Mouse (Mus musculus) spleen, adult 2 months (tissue): ENCODE measurements at regions not wholly inside any gene's neighbourhood (a gene's known extent, or its start where the extent isn't known, plus 50 kb on each side); places are given as distances from the start of the nearest gene placed in this dataset.
"Not testable (repeated sequence)": the region's sequence is repeated elsewhere in the genome, so short reads cannot be mapped to it uniquely, and the experiment has no call there.

ENCODE experiments used
- DNase-seq, 2 experiments: peaks; one replicate each; pipeline versions ENCODE4 v3.0.0 to v3.0.0-alpha.2; 2012 to 2021; ENCODE audit warnings: low spot score in 2 of 2, low read depth in 1 of 2
- H3K27ac ChIP-seq: fragments of 200-500 bp; 2 replicates; pipeline ENCODE4 v1.5.1; 2012; ENCODE audit warnings: low read length, inconsistent platforms; ENCODE audit not compliant: insufficient read depth
- H3K27me3 ChIP-seq: fragments of 200-500 bp; 2 replicates; pipeline ENCODE4 v1.6.1; 2012; ENCODE audit warnings: mild to moderate bottlenecking, moderate library complexity, low read length, inconsistent platforms; ENCODE audit not compliant: control insufficient read depth, insufficient read depth
- H3K36me3 ChIP-seq: fragments of 200-500 bp; 2 replicates; pipeline ENCODE4 v1.6.1; 2012; ENCODE audit warnings: mild to moderate bottlenecking, low read length, inconsistent platforms; ENCODE audit not compliant: control insufficient read depth, insufficient read depth
- H3K4me1 ChIP-seq: fragments of 200-500 bp; 2 replicates; pipeline ENCODE4 v1.6.1; 2011; ENCODE audit warnings: inconsistent platforms; ENCODE audit not compliant: control insufficient read depth, insufficient read depth, insufficient read length
- H3K4me3 ChIP-seq: fragments of 200-500 bp; 2 replicates; pipeline ENCODE4 v1.5.1; 2011; ENCODE audit warnings: mild to moderate bottlenecking, inconsistent platforms; ENCODE audit not compliant: insufficient read depth, insufficient read length; ENCODE audit errors: extremely low read depth
- CTCF ChIP-seq: fragments of 200-500 bp; IDR thresholded peaks from 2 replicates; pipeline ENCODE4 v1.5.1; 2011; ENCODE audit warnings: mild to moderate bottlenecking, inconsistent platforms; ENCODE audit not compliant: insufficient read depth, insufficient read length, insufficient replicate concordance; ENCODE audit errors: extremely low read depth
- POLR2A ChIP-seq: fragments of 200-500 bp; IDR thresholded peaks from 2 replicates; pipeline ENCODE4 v1.6.1; 2011; ENCODE audit warnings: low read depth, low read length, inconsistent platforms
- WGBS: fragments of 180-500 bp; shearing (Covaris S2); methylation state at CpG from one replicate; pipeline ENCODE4 v1.1.7; 2018; 5-methylcytosine and 5-hydroxymethylcytosine counted together

DNA sequence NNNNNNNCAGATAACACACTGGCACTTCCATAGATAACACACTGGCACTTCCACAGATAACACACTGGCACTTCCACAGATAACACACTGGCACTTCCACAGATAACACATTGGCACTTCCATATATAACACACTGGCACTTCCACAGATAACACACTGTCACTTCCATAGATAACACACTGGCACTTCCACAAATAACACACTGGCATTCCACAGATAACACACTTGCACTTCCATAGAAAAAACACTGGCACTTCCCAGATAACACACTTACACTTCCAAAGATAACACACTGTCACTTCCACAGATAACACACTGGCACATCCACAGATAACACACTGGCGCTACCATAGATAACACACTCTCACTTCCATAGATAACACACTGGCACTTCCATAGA is 105.7 kb upstream of the Afdn start:
- peaks cover 10% of the 10 kb centered on the region; the same call in 1 of the 2 replicates for H3K4me1 ChIP-seq
- not testable (repeated sequence) for H3K27ac ChIP-seq, H3K4me3 ChIP-seq, H3K36me3 ChIP-seq, H3K27me3 ChIP-seq
- WGBS = 63% methylated on average over 1 of the region's 1 CpGs
- DNase-seq = peak in 1 of 2 experiments; percentile 28

DNA sequence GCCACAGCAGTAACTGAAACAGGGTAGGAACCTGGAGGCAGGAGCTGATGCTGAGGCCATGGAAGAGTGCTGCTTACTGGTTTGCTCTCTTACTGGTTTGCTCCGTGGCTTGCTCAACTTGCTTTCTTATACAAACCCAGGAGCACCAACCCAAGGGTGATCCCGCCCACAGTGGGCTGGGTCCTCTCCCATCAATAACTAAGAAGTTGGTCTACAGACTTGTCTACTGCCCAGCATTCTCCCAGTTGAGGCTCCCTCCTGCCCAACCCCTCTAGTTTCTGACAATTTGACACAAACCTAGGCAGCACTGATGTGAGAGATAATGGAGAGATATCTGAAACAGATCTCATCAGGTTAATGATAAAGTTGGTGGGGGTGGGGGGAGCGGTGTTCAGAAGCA is 104.3 kb upstream of the Afdn start:
- TF ChIP-seq POLR2A = no peak
- no peak for TF ChIP-seq CTCF
- H3K4me1 ChIP-seq = peaks cover 17% of the 10 kb centered on the region; the same call in 1 of the 2 replicates
- no peak overlapping the region for H3K4me3 ChIP-seq
- no peaks in the 10 kb centered on the region for H3K36me3 ChIP-seq
- no peaks in the 10 kb centered on the region for H3K27me3 ChIP-seq
- 57% methylated on average over 3 of the region's 3 CpGs for WGBS
- DNase-seq = no peak
- no peak overlapping the region for H3K27ac ChIP-seq

GRCm38 (mm10) chr17:13656485-13657181 is 103.7 kb upstream of the Afdn start:
- Histone ChIP-seq H3K27ac (no peak overlapping the region; the same call in 1 of the 2 replicates), H3K4me1 (peaks cover 17% of the 10 kb centered on the region; the same call in 1 of the 2 replicates)
- WGBS = 40% methylated on average over 11 of the region's 15 CpGs

GRCm38 (mm10) chr17:13657182-13657562 is 103.2 kb upstream of the Afdn start:
- Histone ChIP-seq H3K27me3 (no peaks in the 10 kb centered on the region), H3K4me3 (no peak overlapping the region), H3K36me3 (no peaks in the 10 kb centered on the region), H3K4me1 (peaks cover 17% of the 10 kb centered on the region; the same call in 1 of the 2 replicates), H3K27ac (no peak overlapping the region)
- 83% methylated on average over 10 of the region's 10 CpGs for WGBS
- no peak for DNase-seq
- TF ChIP-seq POLR2A (no peak), CTCF (no peak)

More at GRCm38 (mm10) chr17:13656485-13657181, 103.7 kb upstream of the Afdn start:
- no peak for DNase-seq
- no peaks in the 10 kb centered on the region for H3K36me3 ChIP-seq
- H3K4me3 ChIP-seq = no peak overlapping the region
- no peaks in the 10 kb centered on the region for H3K27me3 ChIP-seq
- TF ChIP-seq POLR2A = no peak

DNA sequence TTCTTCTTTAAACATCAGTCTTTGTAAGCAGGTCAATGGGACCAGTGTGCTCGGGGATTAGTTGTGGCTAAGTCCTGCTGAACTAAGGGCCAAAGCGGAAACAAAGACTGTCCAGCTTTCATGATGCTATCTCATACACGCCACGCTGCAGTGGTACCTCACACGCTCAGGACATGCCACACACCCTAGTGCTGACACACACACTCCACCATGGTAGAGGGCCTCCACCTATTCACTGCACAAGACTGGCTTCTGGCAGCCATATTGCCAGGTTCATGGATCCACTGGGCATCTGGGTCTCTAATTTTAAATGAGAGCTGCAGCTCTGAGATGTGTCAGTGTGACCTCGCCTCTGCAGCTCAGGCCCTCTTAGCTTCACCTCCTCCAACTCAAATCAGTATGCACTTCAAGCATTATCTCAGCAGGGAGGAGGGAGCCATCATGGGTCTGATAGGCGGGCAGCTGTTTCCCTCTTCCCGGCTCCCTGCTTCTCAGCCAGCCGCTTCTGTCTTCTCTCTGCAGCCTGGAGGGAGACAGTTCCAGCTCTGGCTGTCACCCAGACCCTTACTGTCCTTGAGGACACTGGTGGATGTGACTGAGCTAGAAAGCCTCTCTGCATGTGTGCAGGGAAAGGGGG is 102.6 kb upstream of the Afdn start:
- Histone ChIP-seq H3K36me3 (no peaks in the 10 kb centered on the region), H3K27me3 (no peaks in the 10 kb centered on the region), H3K4me1 (peaks cover 17% of the 10 kb centered on the region; the same call in 1 of the 2 replicates), H3K27ac (no peak overlapping the region), H3K4me3 (no peak overlapping the region)
- WGBS = 92% methylated on average over 9 of the region's 9 CpGs
- no peak for DNase-seq
- TF ChIP-seq POLR2A = no peak
- no peak for TF ChIP-seq CTCF

GRCm38 (mm10) chr17:13658321-13658978 is 101.9 kb upstream of the Afdn start:
- TF ChIP-seq CTCF = no peak
- no peak for TF ChIP-seq POLR2A
- Histone ChIP-seq H3K27ac (0 out of 2 replicates have a peak overlapping the region, but pooled peaks have one; percentile 2), H3K27me3 (no peaks in the 10 kb centered on the region), H3K4me3 (no peak overlapping the region), H3K4me1 (peaks cover 17% of the 10 kb centered on the region; the same call in 1 of the 2 replicates), H3K36me3 (no peaks in the 10 kb centered on the region)
- WGBS = 76% methylated on average over 3 of the region's 3 CpGs
- no peak for DNase-seq

DNA sequence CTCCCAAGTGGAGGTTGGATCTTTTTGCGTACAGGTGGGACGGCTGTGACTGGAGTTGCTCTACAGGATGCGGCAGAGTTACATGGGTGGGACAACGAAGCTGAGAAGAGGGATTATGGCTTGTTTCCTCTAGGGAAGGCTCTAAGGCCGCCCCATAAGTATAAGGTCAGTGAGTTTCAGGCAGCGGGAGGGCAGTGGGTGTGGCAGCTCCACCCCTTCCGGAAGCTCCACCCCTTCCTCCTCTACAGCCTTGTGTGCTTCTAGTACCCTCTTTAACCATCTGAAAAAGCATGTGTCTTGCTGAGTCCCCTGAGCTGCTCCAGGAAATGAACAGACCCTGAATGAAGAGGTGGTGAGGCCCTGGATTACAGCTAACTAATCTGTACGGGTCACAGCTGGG is 101.2 kb upstream of the Afdn start:
- H3K27ac ChIP-seq = peak overlapping the region; percentile 41
- DNase-seq = peak in 1 of 2 experiments; percentile 58
- H3K36me3 ChIP-seq = no peaks in the 10 kb centered on the region
- H3K4me1 ChIP-seq = peaks cover 17% of the 10 kb centered on the region; the same call in 1 of the 2 replicates
- 18% methylated on average over 8 of the region's 8 CpGs for WGBS
- no peaks in the 10 kb centered on the region for H3K27me3 ChIP-seq
- peak overlapping the region; percentile 31; the same call in 1 of the 2 replicates for H3K4me3 ChIP-seq
- TF ChIP-seq CTCF (no peak), POLR2A (no peak; the same call in 1 of the 2 replicates)
